ENCODE assay signal across 16 mouse cellular contexts in the genomic region with DNA sequence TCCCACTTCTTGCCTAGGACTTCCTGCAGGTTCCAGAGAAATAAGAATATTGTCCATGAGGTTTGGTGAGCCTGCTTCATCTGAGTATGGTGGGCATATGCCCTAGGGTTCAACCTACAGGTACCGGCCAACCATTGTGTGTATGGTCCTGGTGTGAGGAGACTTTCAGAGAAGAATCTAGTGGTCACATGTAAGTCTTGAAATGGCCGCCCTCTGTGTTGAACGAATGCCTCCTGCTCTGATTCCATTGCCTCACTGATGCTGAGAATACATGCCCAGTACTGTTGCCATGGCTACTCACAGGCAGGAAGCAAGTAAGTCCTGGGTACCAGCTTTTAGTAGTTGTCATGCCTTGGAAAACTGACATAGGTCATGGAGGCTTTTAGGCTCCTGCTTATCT. TPM values are rescaled to one million over a fixed set of nuclear protein-coding genes. Genes with fewer than 3 reads are reported as not detected.
A peak's percentile ranks its signal among the peaks of the same experiment; 100 is the strongest.
DNase-seq lines count a peak whose midpoint lies in the region; ATAC-seq and TF ChIP-seq lines count a peak whose summit lies in the region.
"Had no signal": no experiment of that assay in that cellular context is flagged by ENCODE, and none has a peak within 500 bp of the region (broad histone marks: within the 10 kb centered on the region; RNA-seq: fewer than 3 reads in every experiment).

No protein-coding gene starts in this region.

- H3K9me3 ChIP-seq in forebrain, embryonic 12.5 days, result no peaks in the 10 kb centered on the region
- no peaks in the 10 kb centered on the region for H3K9me3 ChIP-seq in forebrain, embryonic 16.5 days (ENCODE audit: control insufficient read depth, low read length)
- H3K9me3 ChIP-seq in midbrain, embryonic 11.5 days (ENCODE audit: control insufficient read depth, low read length), result no peaks in the 10 kb centered on the region
- no peaks in the 10 kb centered on the region for H3K9me3 ChIP-seq in midbrain, embryonic 10.5 days (replicated peaks)
- no peaks in the 10 kb centered on the region for H3K9me3 ChIP-seq in hindbrain, postnatal 0 days (ENCODE audit: low read length)
- no peaks in the 10 kb centered on the region for H3K9me3 ChIP-seq in stomach, postnatal 0 days (ENCODE audit: control insufficient read depth, low read length)
- H3K9me3 ChIP-seq: embryonic facial prominence, embryonic 12.5 days; intestine, embryonic 15.5 days; stomach, embryonic 15.5 days had no signal

- peak; percentile 59 for ATAC-seq in forebrain, embryonic 12.5 days (ENCODE audit: low FRiP score)
- ATAC-seq in forebrain, embryonic 16.5 days, result no peak
- peak; percentile 54 for ATAC-seq in midbrain, embryonic 11.5 days (ENCODE audit: low FRiP score)
- ATAC-seq in hindbrain, postnatal 0 days, result peak; percentile 54; the same call in 1 of the 2 replicates
- ATAC-seq in stomach, postnatal 0 days (ENCODE audit: low FRiP score, low TSS enrichment), result peak; percentile 32; the same call in 1 of the 2 replicates
- ATAC-seq: activated CD4-positive, CD25-positive, alpha-beta regulatory T cell, adult 4 months; intestine, embryonic 15.5 days had no signal

- TF ChIP-seq CTCF in hindbrain, postnatal 0 days (IDR thresholded peaks at IDR 0.05; ENCODE audit: low read depth), result no peak
- no peak for TF ChIP-seq CTCF in stomach, postnatal 0 days (IDR thresholded peaks at IDR 0.05; ENCODE audit: low read depth)

- 78% methylated on average over 3 of the region's 3 CpGs for WGBS in forebrain, embryonic 12.5 days
- 74% methylated on average over 3 of the region's 3 CpGs for WGBS in forebrain, embryonic 16.5 days
- WGBS in midbrain, embryonic 11.5 days, result 92% methylated on average over 3 of the region's 3 CpGs
- 79% methylated on average over 3 of the region's 3 CpGs for WGBS in midbrain, embryonic 10.5 days
- WGBS in hindbrain, postnatal 0 days, result 64% methylated on average over 3 of the region's 3 CpGs
- WGBS in stomach, postnatal 0 days, result 73% methylated on average over 3 of the region's 3 CpGs

- no peak for TF ChIP-seq EP300 in stomach, postnatal 0 days (optimal IDR thresholded peaks at IDR 0.05)

- DNase-seq in midbrain, embryonic 11.5 days (ENCODE audit: low spot score, missing footprints), result no peak
- DNase-seq in midbrain, embryonic 10.5 days (ENCODE audit: low spot score), result no peak
- no peak for DNase-seq in hindbrain, postnatal 0 days (ENCODE audit: low spot score)
- DNase-seq in stomach, postnatal 0 days (ENCODE audit: low spot score), result no peak
- no peak for DNase-seq in ovary, postnatal 36 days (ENCODE audit: low spot score)
- DNase-seq in left cerebral cortex, adult 11 months (ENCODE audit: low spot score), result no peak
- DNase-seq: cerebellum, adult 11 months; gastrocnemius, postnatal 10 days; layer of hippocampus, adult 9-11 months; lung, adult 18-20 months had no signal

- H3K9ac ChIP-seq in forebrain, embryonic 12.5 days, result no peak overlapping the region
- no peak overlapping the region for H3K9ac ChIP-seq in forebrain, embryonic 16.5 days (replicated peaks; ENCODE audit: low read depth, low read length)
- no peak overlapping the region for H3K9ac ChIP-seq in midbrain, embryonic 11.5 days (ENCODE audit: low read length)
- H3K9ac ChIP-seq in hindbrain, postnatal 0 days (replicated peaks; ENCODE audit: low read length), result no peak overlapping the region
- no peak overlapping the region for H3K9ac ChIP-seq in stomach, postnatal 0 days (ENCODE audit: low read length)
- H3K9ac ChIP-seq: embryonic facial prominence, embryonic 12.5 days; intestine, embryonic 15.5 days; stomach, embryonic 15.5 days had no signal

- H3K27ac ChIP-seq in forebrain, embryonic 12.5 days, result no peak overlapping the region
- H3K27ac ChIP-seq in forebrain, embryonic 16.5 days (ENCODE audit: low read length), result no peak overlapping the region
- no peak overlapping the region for H3K27ac ChIP-seq in midbrain, embryonic 11.5 days (ENCODE audit: low read depth, low read length)
- H3K27ac ChIP-seq in midbrain, embryonic 10.5 days (replicated peaks), result no peak overlapping the region
- H3K27ac ChIP-seq in hindbrain, postnatal 0 days, result peak overlapping the region; percentile 28; the same call in 1 of the 2 replicates
- no peak overlapping the region for H3K27ac ChIP-seq in stomach, postnatal 0 days (replicated peaks)
- H3K27ac ChIP-seq: embryonic facial prominence, embryonic 12.5 days; intestine, embryonic 15.5 days; stomach, embryonic 15.5 days had no signal

- no peak overlapping the region for H3K4me3 ChIP-seq in forebrain, embryonic 12.5 days (replicated peaks)
- H3K4me3 ChIP-seq in forebrain, embryonic 16.5 days (replicated peaks; ENCODE audit: low read length), result no peak overlapping the region
- no peak overlapping the region for H3K4me3 ChIP-seq in midbrain, embryonic 11.5 days (ENCODE audit: low read depth, low read length)
- no peak overlapping the region for H3K4me3 ChIP-seq in midbrain, embryonic 10.5 days
- no peak overlapping the region for H3K4me3 ChIP-seq in hindbrain, postnatal 0 days (ENCODE audit: low read length)
- H3K4me3 ChIP-seq in stomach, postnatal 0 days (ENCODE audit: low read depth, low read length), result no peak overlapping the region
- H3K4me3 ChIP-seq: embryonic facial prominence, embryonic 12.5 days; intestine, embryonic 15.5 days; stomach, embryonic 15.5 days had no signal

- H3K36me3 ChIP-seq in forebrain, embryonic 12.5 days (replicated peaks), result peaks cover 37% of the 10 kb centered on the region
- H3K36me3 ChIP-seq in forebrain, embryonic 16.5 days (ENCODE audit: control insufficient read depth, insufficient read depth), result peaks cover 13% of the 10 kb centered on the region; the same call in 1 of the 2 replicates
- peaks cover 14% of the 10 kb centered on the region; the same call in 1 of the 2 replicates for H3K36me3 ChIP-seq in midbrain, embryonic 11.5 days (ENCODE audit: control insufficient read depth, insufficient read depth, low read length)
- H3K36me3 ChIP-seq in midbrain, embryonic 10.5 days, result peaks cover 38% of the 10 kb centered on the region
- peaks cover 11% of the 10 kb centered on the region for H3K36me3 ChIP-seq in hindbrain, postnatal 0 days (ENCODE audit: insufficient read depth, low read length)
- peaks cover 2% of the 10 kb centered on the region for H3K36me3 ChIP-seq in stomach, postnatal 0 days (ENCODE audit: control insufficient read depth, insufficient read depth, low read length)

- H3K27me3 ChIP-seq in forebrain, embryonic 12.5 days, result no peaks in the 10 kb centered on the region
- H3K27me3 ChIP-seq in forebrain, embryonic 16.5 days (replicated peaks; ENCODE audit: control insufficient read depth, insufficient read depth, low read length), result no peaks in the 10 kb centered on the region
- no peaks in the 10 kb centered on the region for H3K27me3 ChIP-seq in midbrain, embryonic 11.5 days (ENCODE audit: control insufficient read depth, insufficient read depth, low read length)
- no peaks in the 10 kb centered on the region for H3K27me3 ChIP-seq in midbrain, embryonic 10.5 days (ENCODE audit: low read depth, poor library complexity, severe bottlenecking)
- H3K27me3 ChIP-seq in hindbrain, postnatal 0 days (ENCODE audit: insufficient read depth, low read length), result no peaks in the 10 kb centered on the region
- no peaks in the 10 kb centered on the region for H3K27me3 ChIP-seq in stomach, postnatal 0 days (ENCODE audit: control insufficient read depth, insufficient read depth, low read length)
- H3K27me3 ChIP-seq: embryonic facial prominence, embryonic 12.5 days; intestine, embryonic 15.5 days; stomach, embryonic 15.5 days had no signal

- no peak overlapping the region for H3K4me2 ChIP-seq in forebrain, embryonic 12.5 days
- no peak overlapping the region for H3K4me2 ChIP-seq in forebrain, embryonic 16.5 days (ENCODE audit: low read length)
- H3K4me2 ChIP-seq in midbrain, embryonic 11.5 days, result no peak overlapping the region
- H3K4me2 ChIP-seq in hindbrain, postnatal 0 days (ENCODE audit: low read depth, low read length), result no peak overlapping the region
- H3K4me2 ChIP-seq in stomach, postnatal 0 days (replicated peaks; ENCODE audit: low read depth), result no peak overlapping the region
- H3K4me2 ChIP-seq: embryonic facial prominence, embryonic 12.5 days; intestine, embryonic 15.5 days; stomach, embryonic 15.5 days had no signal

- 0 out of 2 replicates have a peak, but pooled peaks cover 3% of the 10 kb centered on the region for H3K4me1 ChIP-seq in forebrain, embryonic 12.5 days
- 0 out of 2 replicates have a peak, but pooled peaks cover 4% of the 10 kb centered on the region for H3K4me1 ChIP-seq in forebrain, embryonic 16.5 days (replicated peaks; ENCODE audit: control insufficient read depth, insufficient read depth, low read length)
- H3K4me1 ChIP-seq in midbrain, embryonic 11.5 days (ENCODE audit: control insufficient read depth, insufficient read depth, low read length), result no peaks in the 10 kb centered on the region
- peaks cover 14% of the 10 kb centered on the region; the same call in 1 of the 2 replicates for H3K4me1 ChIP-seq in midbrain, embryonic 10.5 days
- no peaks in the 10 kb centered on the region for H3K4me1 ChIP-seq in hindbrain, postnatal 0 days (ENCODE audit: insufficient read depth, low read length)
- no peaks in the 10 kb centered on the region for H3K4me1 ChIP-seq in stomach, postnatal 0 days (replicated peaks; ENCODE audit: control insufficient read depth, insufficient read depth)
- H3K4me1 ChIP-seq: intestine, embryonic 15.5 days had no signal

RNA-seq across cellular contexts. Expression of a gene that starts 10.2 kb away (rescaled TPM):
- polyA plus RNA-seq in forebrain, embryonic 12.5 days (2016; fragmentation: Nextera tagmentation; extraction: Ambion mirVana), result 0.95 and 1.2 TPM in 2 replicates
- 1.1 and 2.2 TPM in 2 replicates for polyA plus RNA-seq in forebrain, embryonic 16.5 days (2015; fragmentation: Nextera tagmentation; extraction: Ambion mirVana)
- 1.6 and 2.0 TPM in 2 replicates for polyA plus RNA-seq in midbrain, embryonic 11.5 days (2014; fragmentation: Nextera tagmentation; extraction: Ambion mirVana)
- 2.7 TPM in 2 replicates for polyA plus RNA-seq in midbrain, embryonic 10.5 days (2016; fragmentation: Nextera tagmentation; extraction: Ambion mirVana)
- total RNA-seq in hindbrain, postnatal 0 days (2014; rRNA removed), result 74.7 and 179 TPM in 2 replicates
- polyA plus RNA-seq in hindbrain, postnatal 0 days (2015; fragmentation: Nextera tagmentation; extraction: Ambion mirVana), result 22.5 and 23.3 TPM in 2 replicates
- polyA plus RNA-seq in stomach, postnatal 0 days (2015; fragmentation: Nextera tagmentation; extraction: Ambion mirVana), result 0.50 and 0.58 TPM in 2 replicates
